Mouse (Mus musculus) hindbrain, embryonic 12.5 days (tissue): ENCODE data around the gene Bicral. TPM values are rescaled to one million over a fixed set of nuclear protein-coding genes. Genes with fewer than 3 reads are reported as not detected.
"Not testable (repeated sequence)": the region's sequence is repeated elsewhere in the genome, so short reads cannot be mapped to it uniquely, and the experiment has no call there.

Experiments used
- ATAC-seq: fragments of 200-750 bp; cut with Nextera tagmentation; 2 replicates; pipeline ENCODE4 v1.8.0; 2017; ENCODE audit warnings: moderate TSS enrichment; ENCODE audit not compliant: low FRiP score
- H3K27ac ChIP-seq: fragments of 300-500 bp; sonication (generic); 2 replicates; pipeline ENCODE4 v1.5.1; 2016; ENCODE audit warnings: mild to moderate bottlenecking
- H3K27me3 ChIP-seq: fragments of 300-500 bp; sonication (generic); 2 replicates; pipeline ENCODE4 v1.6.1; 2016; ENCODE audit warnings: mild to moderate bottlenecking
- H3K36me3 ChIP-seq: fragments of 300-500 bp; sonication (generic); 2 replicates; pipeline ENCODE4 v1.6.1; 2016; ENCODE audit warnings: mild to moderate bottlenecking
- H3K4me1 ChIP-seq: fragments of 300-500 bp; sonication (generic); 2 replicates; pipeline ENCODE4 v1.6.1; 2016
- H3K4me2 ChIP-seq: fragments of 300-500 bp; sonication (generic); replicated peaks from 2 replicates; pipeline ENCODE4 v1.6.1; 2016; ENCODE audit warnings: mild to moderate bottlenecking
- H3K4me3 ChIP-seq: fragments of 300-500 bp; sonication (generic); 2 replicates; pipeline ENCODE4 v1.5.1; 2016; ENCODE audit warnings: mild to moderate bottlenecking
- H3K9ac ChIP-seq: fragments of 300-500 bp; sonication (generic); 2 replicates; pipeline ENCODE4 v1.6.1; 2016; ENCODE audit warnings: mild to moderate bottlenecking, moderate library complexity
- H3K9me3 ChIP-seq: fragments of 300-500 bp; sonication (generic); replicated peaks from 2 replicates; pipeline ENCODE4 v1.6.1; 2016; ENCODE audit warnings: mild to moderate bottlenecking
- WGBS: fragments of 180-500 bp; shearing (Covaris S2); methylation state at CpG from one replicate; pipeline ENCODE4 v1.1.7; 2016; 5-methylcytosine and 5-hydroxymethylcytosine counted together
- polyA plus RNA-seq: library from polyadenylated mRNA; unstranded; fragments of >200 nt; fragmentation: Nextera tagmentation; extraction: Ambion mirVana; gene quantifications from 2 replicates; pipeline ENCODE4 v1.2.1, GENCODE M21; 2016

Bicral gene
- polyA plus RNA-seq, 1 experiment from 2014 or later: 7.6 TPM

DNA sequence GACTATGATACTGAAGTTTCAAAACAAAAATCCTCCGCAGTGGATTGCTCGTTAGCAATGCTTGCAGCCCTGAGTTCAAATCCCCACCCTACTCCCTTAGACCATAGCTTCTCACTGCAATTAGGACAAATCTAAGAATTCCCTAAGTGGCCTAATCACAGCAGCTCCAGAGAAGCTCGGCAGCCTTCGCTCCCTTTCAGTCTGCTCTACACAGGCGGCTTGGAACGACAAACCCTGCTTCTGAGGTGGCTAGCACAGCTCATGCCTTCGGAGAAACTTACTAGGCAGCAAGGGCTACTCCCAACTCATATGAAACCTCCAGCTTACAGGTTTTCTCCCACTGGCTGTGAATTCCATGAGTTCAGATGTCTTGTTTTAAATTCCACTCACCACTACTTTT, 4.2 kb downstream of the Bicral start:
- WGBS: 89% methylated on average over 7 of the region's 7 CpGs
- H3K36me3 ChIP-seq: no peaks in the 10 kb centered on the region
- peaks cover 29% of the 10 kb centered on the region for H3K4me1 ChIP-seq
- peak overlapping the region; percentile 58; the same call in 1 of the 2 replicates for H3K27ac ChIP-seq
- ATAC-seq: no peak
- H3K4me2 ChIP-seq: no peak overlapping the region
- H3K9me3 ChIP-seq: no peaks in the 10 kb centered on the region
- H3K27me3 ChIP-seq: no peaks in the 10 kb centered on the region
- H3K4me3 ChIP-seq: no peak overlapping the region
- H3K9ac ChIP-seq: no peak overlapping the region

GRCm38 (mm10) chr17:46853281-46853680, 5.0 kb downstream of the Bicral start:
- Histone ChIP-seq H3K27ac (peak overlapping the region; percentile 48; the same call in 1 of the 2 replicates), H3K4me2 (no peak overlapping the region), H3K4me1 (peaks cover 28% of the 10 kb centered on the region), H3K4me3 (no peak overlapping the region), H3K36me3 (no peaks in the 10 kb centered on the region), H3K27me3 (no peaks in the 10 kb centered on the region), H3K9ac (no peak overlapping the region; the same call in 1 of the 2 replicates), H3K9me3 (no peaks in the 10 kb centered on the region)
- WGBS: 58% methylated on average over 6 of the region's 6 CpGs
- no peak for ATAC-seq

DNA sequence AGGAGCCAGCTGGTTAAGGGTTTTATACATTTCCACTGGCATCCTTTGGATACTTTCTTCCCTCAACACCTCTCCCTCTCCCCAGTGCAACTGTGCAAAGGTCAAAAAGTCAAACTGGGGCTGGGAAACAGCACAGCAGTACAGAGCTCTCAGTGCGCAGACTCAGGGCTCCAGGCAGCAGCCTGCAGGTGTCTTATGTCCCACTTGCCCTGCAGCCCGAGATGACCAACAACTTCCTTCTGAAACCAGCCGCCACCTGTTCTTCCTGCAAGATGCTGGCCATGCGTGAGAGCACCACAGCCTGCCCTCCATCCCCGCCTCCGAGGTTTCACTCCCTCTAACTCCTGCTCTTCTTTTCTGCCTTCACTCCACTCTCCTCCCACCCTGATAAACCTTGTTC, 5.6 kb downstream of the Bicral start:
- H3K9ac ChIP-seq: no peak overlapping the region; the same call in 1 of the 2 replicates
- no peaks in the 10 kb centered on the region for H3K27me3 ChIP-seq
- 41% methylated on average over 6 of the region's 6 CpGs for WGBS
- 0 out of 2 replicates have a peak overlapping the region, but pooled peaks have one; percentile 17 for H3K4me2 ChIP-seq
- H3K4me1 ChIP-seq: peaks cover 28% of the 10 kb centered on the region
- H3K36me3 ChIP-seq: no peaks in the 10 kb centered on the region
- no peak for ATAC-seq
- no peak overlapping the region for H3K4me3 ChIP-seq
- no peaks in the 10 kb centered on the region for H3K9me3 ChIP-seq
- peak overlapping the region; percentile 52; the same call in 1 of the 2 replicates for H3K27ac ChIP-seq

DNA sequence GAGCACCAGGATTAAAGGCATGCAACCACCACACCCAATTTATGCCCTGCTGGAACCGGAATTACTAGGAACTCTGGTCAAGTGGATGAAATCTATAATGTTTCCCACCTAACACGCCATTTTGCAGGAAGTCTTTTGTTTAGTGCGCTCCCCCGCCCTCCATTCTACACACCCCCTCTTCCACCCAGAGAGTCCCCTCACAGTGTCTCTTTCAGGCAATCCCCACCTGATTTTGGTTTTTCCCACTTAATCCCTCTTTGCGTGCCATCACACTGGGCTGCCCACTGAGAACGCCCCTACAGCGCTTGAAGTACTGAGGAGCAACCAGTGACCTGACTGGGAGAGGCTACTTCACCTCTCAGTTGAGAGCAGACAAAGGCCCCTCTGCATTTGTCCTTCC, 11.1 kb downstream of the Bicral start:
- no peaks in the 10 kb centered on the region for H3K36me3 ChIP-seq
- no peak for ATAC-seq

GRCm38 (mm10) chr17:46846573-46846972, 11.7 kb downstream of the Bicral start:
- not testable (repeated sequence) for H3K27me3 ChIP-seq, H3K9me3 ChIP-seq, H3K27ac ChIP-seq, H3K36me3 ChIP-seq, H3K4me2 ChIP-seq, H3K9ac ChIP-seq, H3K4me3 ChIP-seq, ATAC-seq
- WGBS: 94% methylated on average over 18 of the region's 18 CpGs
- peaks cover 14% of the 10 kb centered on the region; the same call in 1 of the 2 replicates for H3K4me1 ChIP-seq

More for the DNA sequence above, 11.1 kb downstream of the Bicral start:
- Histone ChIP-seq H3K4me3 (no peak overlapping the region), H3K9ac (no peak overlapping the region), H3K27ac (no peak overlapping the region), H3K27me3 (no peaks in the 10 kb centered on the region), H3K4me1 (peaks cover 14% of the 10 kb centered on the region; the same call in 1 of the 2 replicates), H3K9me3 (no peaks in the 10 kb centered on the region), H3K4me2 (no peak overlapping the region)
- WGBS: 92% methylated on average over 7 of the region's 7 CpGs

GRCm38 (mm10) chr17:46845262-46845661, 13.0 kb downstream of the Bicral start:
- Histone ChIP-seq H3K27ac (no peak overlapping the region), H3K36me3 (no peaks in the 10 kb centered on the region), H3K9ac (no peak overlapping the region), H3K27me3 (no peaks in the 10 kb centered on the region), H3K4me2 (no peak overlapping the region), H3K4me3 (no peak overlapping the region), H3K4me1 (peaks cover 14% of the 10 kb centered on the region; the same call in 1 of the 2 replicates), H3K9me3 (no peaks in the 10 kb centered on the region)
- no peak for ATAC-seq
- 84% methylated on average over 12 of the region's 12 CpGs for WGBS

DNA sequence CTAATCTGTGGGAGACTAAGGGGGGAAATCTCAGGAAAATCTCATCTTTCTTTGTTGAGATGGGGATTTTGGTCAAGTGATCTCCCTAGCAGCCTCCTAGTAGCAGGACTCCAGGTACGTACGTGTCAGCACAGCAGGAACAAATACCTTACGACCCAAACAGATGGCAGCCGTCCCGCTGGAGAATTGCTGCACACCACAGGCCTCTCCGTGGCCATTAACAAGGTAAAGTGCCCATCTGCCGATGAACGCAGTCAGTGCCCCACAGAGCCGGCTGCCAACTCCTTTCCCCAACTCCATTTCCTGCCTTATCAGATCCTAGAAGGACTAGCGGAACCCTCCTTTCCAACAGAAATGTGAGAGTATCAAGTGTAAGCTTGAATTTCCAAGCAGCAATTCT, 13.5 kb downstream of the Bicral start:
- H3K9ac ChIP-seq: no peak overlapping the region
- H3K4me2 ChIP-seq: no peak overlapping the region
- H3K4me1 ChIP-seq: peaks cover 14% of the 10 kb centered on the region; the same call in 1 of the 2 replicates
- no peaks in the 10 kb centered on the region for H3K27me3 ChIP-seq
- 57% methylated on average over 10 of the region's 10 CpGs for WGBS
- ATAC-seq: no peak
- H3K4me3 ChIP-seq: no peak overlapping the region
- H3K27ac ChIP-seq: no peak overlapping the region
- H3K36me3 ChIP-seq: no peaks in the 10 kb centered on the region
- H3K9me3 ChIP-seq: no peaks in the 10 kb centered on the region

GRCm38 (mm10) chr17:46843716-46844115, 14.6 kb downstream of the Bicral start:
- Histone ChIP-seq H3K27me3 (no peaks in the 10 kb centered on the region), H3K36me3 (no peaks in the 10 kb centered on the region), H3K4me2 (no peak overlapping the region), H3K27ac (no peak overlapping the region), H3K4me3 (no peak overlapping the region), H3K9me3 (no peaks in the 10 kb centered on the region), H3K4me1 (peaks cover 10% of the 10 kb centered on the region; the same call in 1 of the 2 replicates), H3K9ac (0 out of 2 replicates have a peak overlapping the region, but pooled peaks have one; percentile 23)
- WGBS: 72% methylated on average over 7 of the region's 7 CpGs
- ATAC-seq: no peak

- no peak for ATAC-seq
- H3K9ac ChIP-seq: no peak overlapping the region
- 89% methylated on average over 2 of the region's 2 CpGs for WGBS
These were observed 15.3 kb downstream of the Bicral start for GRCm38 (mm10) chr17:46843022-46843421.

DNA sequence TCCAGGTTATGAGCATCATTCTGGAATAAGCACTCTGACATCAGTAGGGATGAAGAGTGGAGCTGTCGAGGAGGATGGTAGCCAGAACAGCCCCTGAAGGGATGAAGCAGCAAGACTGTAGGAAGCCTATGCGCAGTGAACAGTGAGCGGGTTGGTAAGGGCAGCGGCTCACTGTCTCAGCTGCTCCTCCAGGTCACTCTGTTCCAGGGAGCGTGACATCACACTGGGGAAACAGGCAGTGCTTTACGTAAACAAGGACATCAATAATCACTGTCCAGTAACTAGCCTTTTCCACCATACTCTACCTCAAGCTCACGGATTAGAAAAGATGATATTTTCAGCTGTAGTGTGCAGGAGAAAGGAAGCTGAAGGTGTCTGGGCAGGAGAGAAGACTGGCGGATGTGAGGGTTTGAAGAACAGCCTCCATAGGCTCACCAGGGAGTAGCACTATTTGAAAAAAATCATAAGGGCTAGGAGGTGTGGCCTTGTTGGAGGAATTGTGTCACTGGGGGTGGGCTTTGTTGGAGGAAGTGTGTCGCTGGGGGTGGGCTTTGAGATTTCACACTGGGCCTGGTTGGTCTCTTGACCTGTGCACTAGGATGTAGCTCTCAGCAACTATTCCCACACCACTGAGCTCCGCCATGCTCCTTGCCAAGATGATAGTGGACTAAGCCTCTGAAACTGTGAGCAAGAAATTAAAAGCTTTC, 17.8 kb downstream of the Bicral start:
- no peak overlapping the region for H3K9ac ChIP-seq
- H3K4me1 ChIP-seq: peaks cover 10% of the 10 kb centered on the region; the same call in 1 of the 2 replicates
- no peaks in the 10 kb centered on the region for H3K9me3 ChIP-seq
- no peaks in the 10 kb centered on the region for H3K36me3 ChIP-seq
- no peak overlapping the region for H3K27ac ChIP-seq
- no peak overlapping the region for H3K4me2 ChIP-seq
- no peak for ATAC-seq
- no peak overlapping the region for H3K4me3 ChIP-seq
- 91% methylated on average over 10 of the region's 10 CpGs for WGBS
- no peaks in the 10 kb centered on the region for H3K27me3 ChIP-seq

More at GRCm38 (mm10) chr17:46843022-46843421, 15.3 kb downstream of the Bicral start:
- no peak overlapping the region for H3K4me2 ChIP-seq
- H3K27me3 ChIP-seq: no peaks in the 10 kb centered on the region
- no peaks in the 10 kb centered on the region for H3K36me3 ChIP-seq
- no peak overlapping the region for H3K27ac ChIP-seq
- no peak overlapping the region for H3K4me3 ChIP-seq
- no peaks in the 10 kb centered on the region for H3K9me3 ChIP-seq
- peaks cover 10% of the 10 kb centered on the region; the same call in 1 of the 2 replicates for H3K4me1 ChIP-seq

- H3K4me2 ChIP-seq: no peak overlapping the region
- H3K4me3 ChIP-seq: no peak overlapping the region
- no peaks in the 10 kb centered on the region for H3K36me3 ChIP-seq
- no peak overlapping the region for H3K9ac ChIP-seq
- no peak overlapping the region for H3K27ac ChIP-seq
- no peak for ATAC-seq
- no peaks in the 10 kb centered on the region for H3K4me1 ChIP-seq
- WGBS: 78% methylated on average over 7 of the region's 7 CpGs
- no peaks in the 10 kb centered on the region for H3K27me3 ChIP-seq
- no peaks in the 10 kb centered on the region for H3K9me3 ChIP-seq
These were observed 19.8 kb downstream of the Bicral start for GRCm38 (mm10) chr17:46838396-46838920.

DNA sequence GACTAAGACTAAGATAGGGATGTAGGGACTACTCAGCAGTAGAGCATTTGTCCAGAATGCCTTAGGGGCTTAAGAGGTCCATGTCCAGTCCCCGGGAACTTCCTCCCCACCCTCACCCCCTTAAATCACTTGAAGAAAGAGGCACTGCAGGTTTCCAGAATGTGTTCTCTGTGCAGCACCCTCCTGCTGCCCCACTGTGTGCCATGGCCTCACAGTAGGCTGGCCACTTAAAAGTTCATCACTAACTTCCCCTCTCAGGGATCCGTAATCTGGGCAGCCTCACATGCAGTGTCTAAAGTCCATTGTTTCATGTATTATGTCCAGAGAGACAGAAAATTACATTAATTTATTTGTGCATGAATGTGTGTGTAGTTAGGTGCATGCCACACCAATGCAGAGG, 20.4 kb downstream of the Bicral start:
- Histone ChIP-seq H3K9ac (no peak overlapping the region), H3K4me2 (no peak overlapping the region), H3K27me3 (no peaks in the 10 kb centered on the region), H3K36me3 (no peaks in the 10 kb centered on the region), H3K4me3 (no peak overlapping the region), H3K9me3 (no peaks in the 10 kb centered on the region), H3K4me1 (no peaks in the 10 kb centered on the region), H3K27ac (no peak overlapping the region)
- no peak for ATAC-seq
- WGBS: 92% methylated on average over 2 of the region's 2 CpGs
